Mouse (Mus musculus): ENCODE measurements around the gene Nmt1. TPM values are rescaled to one million over a fixed set of nuclear protein-coding genes. Genes with fewer than 3 reads are reported as not detected.
A peak's percentile ranks its signal among the peaks of the same experiment; 100 is the strongest.

Gene Nmt1
- 61.0 and 71.5 TPM in 2 replicates for total RNA-seq (2014; rRNA removed)
- 39.8 and 45.3 TPM in 2 replicates for polyA plus RNA-seq (2015; fragmentation: Nextera tagmentation; extraction: Ambion mirVana)

- DNase-seq (ENCODE audit: low spot score) (peak; percentile 98), ATAC-seq (peak; percentile 100)
- Histone ChIP-seq H3K27ac (peak within 1 kb of the TSS; percentile 82), H3K4me1 (ENCODE audit: insufficient read depth, low read length) (peaks cover 9% of the 10 kb centered on the region), H3K4me2 (ENCODE audit: low read depth, low read length) (peak within 1 kb of the TSS; percentile 88), H3K9me3 (ENCODE audit: low read length) (no peaks in the 10 kb centered on the region), H3K27me3 (ENCODE audit: insufficient read depth, low read length) (no peaks in the 10 kb centered on the region), H3K4me3 (ENCODE audit: low read length) (peak within 1 kb of the TSS; percentile 78), H3K36me3 (ENCODE audit: insufficient read depth, low read length) (no peaks in the 10 kb centered on the region), H3K9ac (replicated peaks; ENCODE audit: low read length) (peak within 1 kb of the TSS; percentile 63)
- under 1% methylated on average over 36 of the region's 36 CpGs for WGBS
- no peak for TF ChIP-seq CTCF (IDR thresholded peaks at IDR 0.05; ENCODE audit: low read depth)
These were observed at the start of gene Nmt1, which contains the start of gene Dcakd for GRCm38 (mm10) chr11:103028176-103028891. TSS of gene Nmt1 (plus strand) at chr11:103028190. TSS of gene Dcakd (minus strand) at chr11:103028333.

- no peaks in the 10 kb centered on the region for H3K9me3 ChIP-seq (ENCODE audit: low read length)
- no peak for TF ChIP-seq CTCF (IDR thresholded peaks at IDR 0.05; ENCODE audit: low read depth)
These were observed 46.7 kb upstream of the Nmt1 start for GRCm38 (mm10) chr11:102981151-102981890.

GRCm38 (mm10) chr11:102984086-102984485 is 43.9 kb upstream of the Nmt1 start:
- H3K4me2 ChIP-seq (ENCODE audit: low read depth, low read length), result no peak overlapping the region
- WGBS, result 73% methylated on average over 9 of the region's 9 CpGs
- H3K4me3 ChIP-seq (ENCODE audit: low read length), result no peak overlapping the region
- no peak overlapping the region for H3K27ac ChIP-seq
- H3K36me3 ChIP-seq (ENCODE audit: insufficient read depth, low read length), result no peaks in the 10 kb centered on the region
- H3K27me3 ChIP-seq (ENCODE audit: insufficient read depth, low read length), result no peaks in the 10 kb centered on the region
- H3K4me1 ChIP-seq (ENCODE audit: insufficient read depth, low read length), result no peaks in the 10 kb centered on the region; the same call in 1 of the 2 replicates
- H3K9ac ChIP-seq (replicated peaks; ENCODE audit: low read length), result no peak overlapping the region
- no peak for TF ChIP-seq CTCF (IDR thresholded peaks at IDR 0.05; ENCODE audit: low read depth)
- no peak for DNase-seq (ENCODE audit: low spot score)
- H3K9me3 ChIP-seq (ENCODE audit: low read length), result no peaks in the 10 kb centered on the region
- no peak for ATAC-seq

More at GRCm38 (mm10) chr11:102981151-102981890, 46.7 kb upstream of the Nmt1 start:
- ATAC-seq, result no peak
- H3K4me3 ChIP-seq (ENCODE audit: low read length), result no peak overlapping the region
- no peak overlapping the region for H3K4me2 ChIP-seq (ENCODE audit: low read depth, low read length)
- H3K27me3 ChIP-seq (ENCODE audit: insufficient read depth, low read length), result no peaks in the 10 kb centered on the region
- no peaks in the 10 kb centered on the region; the same call in 1 of the 2 replicates for H3K4me1 ChIP-seq (ENCODE audit: insufficient read depth, low read length)
- no peak overlapping the region for H3K9ac ChIP-seq (replicated peaks; ENCODE audit: low read length)
- WGBS, result 53% methylated on average over 10 of the region's 10 CpGs
- no peaks in the 10 kb centered on the region for H3K36me3 ChIP-seq (ENCODE audit: insufficient read depth, low read length)
- no peak overlapping the region for H3K27ac ChIP-seq
- DNase-seq (ENCODE audit: low spot score), result no peak

GRCm38 (mm10) chr11:102984615-102985014 is 43.4 kb upstream of the Nmt1 start:
- Histone ChIP-seq H3K4me1 (ENCODE audit: insufficient read depth, low read length) (no peaks in the 10 kb centered on the region; the same call in 1 of the 2 replicates), H3K27me3 (ENCODE audit: insufficient read depth, low read length) (no peaks in the 10 kb centered on the region), H3K36me3 (ENCODE audit: insufficient read depth, low read length) (no peaks in the 10 kb centered on the region), H3K9me3 (ENCODE audit: low read length) (no peaks in the 10 kb centered on the region), H3K9ac (replicated peaks; ENCODE audit: low read length) (no peak overlapping the region), H3K4me3 (ENCODE audit: low read length) (no peak overlapping the region), H3K27ac (no peak overlapping the region), H3K4me2 (ENCODE audit: low read depth, low read length) (no peak overlapping the region)
- DNase-seq (ENCODE audit: low spot score) (no peak), ATAC-seq (peak; percentile 50)
- 28% methylated on average over 4 of the region's 4 CpGs for WGBS
- no peak for TF ChIP-seq CTCF (IDR thresholded peaks at IDR 0.05; ENCODE audit: low read depth)

GRCm38 (mm10) chr11:102985160-102985559 is 42.8 kb upstream of the Nmt1 start:
- Histone ChIP-seq H3K36me3 (ENCODE audit: insufficient read depth, low read length) (no peaks in the 10 kb centered on the region), H3K9ac (replicated peaks; ENCODE audit: low read length) (no peak overlapping the region), H3K9me3 (ENCODE audit: low read length) (no peaks in the 10 kb centered on the region), H3K27ac (no peak overlapping the region), H3K4me3 (ENCODE audit: low read length) (no peak overlapping the region), H3K4me2 (ENCODE audit: low read depth, low read length) (no peak overlapping the region), H3K4me1 (ENCODE audit: insufficient read depth, low read length) (no peaks in the 10 kb centered on the region; the same call in 1 of the 2 replicates), H3K27me3 (ENCODE audit: insufficient read depth, low read length) (no peaks in the 10 kb centered on the region)
- WGBS, result 47% methylated on average over 5 of the region's 6 CpGs
- TF ChIP-seq CTCF (IDR thresholded peaks at IDR 0.05; ENCODE audit: low read depth), result no peak
- no peak for ATAC-seq
- no peak for DNase-seq (ENCODE audit: low spot score)

GRCm38 (mm10) chr11:102989641-102990151 is 38.3 kb upstream of the Nmt1 start:
- no peak; the same call in 1 of the 2 replicates for TF ChIP-seq CTCF (IDR thresholded peaks at IDR 0.05; ENCODE audit: low read depth)
- Histone ChIP-seq H3K9me3 (ENCODE audit: low read length) (no peaks in the 10 kb centered on the region), H3K4me3 (ENCODE audit: low read length) (peak overlapping the region; percentile 34), H3K27ac (no peak overlapping the region), H3K27me3 (ENCODE audit: insufficient read depth, low read length) (no peaks in the 10 kb centered on the region), H3K4me1 (ENCODE audit: insufficient read depth, low read length) (peaks cover 11% of the 10 kb centered on the region), H3K4me2 (ENCODE audit: low read depth, low read length) (peak overlapping the region; percentile 71), H3K36me3 (ENCODE audit: insufficient read depth, low read length) (peaks cover 6% of the 10 kb centered on the region; the same call in 1 of the 2 replicates), H3K9ac (replicated peaks; ENCODE audit: low read length) (peak overlapping the region; percentile 40; the same call in 1 of the 2 replicates)
- WGBS, result 7% methylated on average over 28 of the region's 28 CpGs
- ATAC-seq (no peak), DNase-seq (ENCODE audit: low spot score) (peak; percentile 38)
